Comparison of ENCODE assay signal across 33 mouse cellular contexts in genomic region chr15:33890606-33891005, GRCm38 (mm10).
"Had no signal": no experiment of that assay in that cellular context is flagged by ENCODE, and none has a peak within 500 bp of the region (broad histone marks: within the 10 kb centered on the region; RNA-seq: fewer than 3 reads in every experiment).

No protein-coding gene starts in this region.

- H3K27ac ChIP-seq: heart, embryonic 13.5 days; heart, embryonic 15.5 days; hindbrain, embryonic 10.5 days; hindbrain, embryonic 12.5 days; hindbrain, embryonic 13.5 days; hindbrain, embryonic 14.5 days; hindbrain, embryonic 15.5 days; hindbrain, postnatal 0 days; intestine, embryonic 15.5 days; kidney, embryonic 15.5 days; kidney, postnatal 0 days; layer of hippocampus, adult 2 months; left cerebral cortex, adult 2 months had no signal

- H3K4me2 ChIP-seq: heart, embryonic 13.5 days; heart, embryonic 15.5 days; hindbrain, embryonic 12.5 days; hindbrain, embryonic 13.5 days; hindbrain, embryonic 14.5 days; hindbrain, embryonic 15.5 days; intestine, embryonic 15.5 days; kidney, embryonic 15.5 days had no signal

- H3K27me3 ChIP-seq: heart, embryonic 13.5 days; heart, embryonic 15.5 days; hindbrain, embryonic 12.5 days; hindbrain, embryonic 13.5 days; hindbrain, embryonic 15.5 days; intestine, embryonic 15.5 days; kidney, embryonic 15.5 days had no signal

- ATAC-seq: hindbrain, embryonic 16.5 days; hindbrain, postnatal 0 days; inflammation-experienced regulatory T-cells, adult 6 months; intestine, embryonic 15.5 days; intestine, embryonic 16.5 days; intestine, postnatal 0 days had no signal

- H3K36me3 ChIP-seq: heart, embryonic 13.5 days; heart, embryonic 15.5 days; hindbrain, embryonic 10.5 days; hindbrain, embryonic 12.5 days; hindbrain, embryonic 13.5 days; hindbrain, embryonic 15.5 days; intestine, embryonic 15.5 days; kidney, embryonic 15.5 days had no signal

- H3K9me3 ChIP-seq: heart, embryonic 13.5 days; heart, embryonic 15.5 days; hindbrain, embryonic 10.5 days; hindbrain, embryonic 12.5 days; hindbrain, embryonic 13.5 days; hindbrain, embryonic 15.5 days; intestine, embryonic 15.5 days; kidney, embryonic 15.5 days had no signal

- H3K9ac ChIP-seq: heart, embryonic 13.5 days; heart, embryonic 15.5 days; hindbrain, embryonic 12.5 days; hindbrain, embryonic 13.5 days; hindbrain, embryonic 14.5 days; hindbrain, embryonic 15.5 days; intestine, embryonic 15.5 days; kidney, embryonic 15.5 days had no signal

- DNase-seq: heart, postnatal 10 days; heart, postnatal 14 days; heart, postnatal 36 days; heart, postnatal 4 days; kidney, adult 11 months; kidney, adult 18-20 months; kidney, adult 2 months; kidney, adult 8-10 months; kidney, adult 9 months; kidney, postnatal 10 days; kidney, postnatal 14 days; kidney, postnatal 25 days; kidney, postnatal 36 days; kidney, postnatal 4 days; layer of hippocampus, adult 9-11 months; layer of hippocampus, postnatal 36 days had no signal

- H3K4me1 ChIP-seq: heart, embryonic 13.5 days; heart, embryonic 15.5 days; hindbrain, embryonic 10.5 days; hindbrain, embryonic 12.5 days; hindbrain, embryonic 13.5 days; hindbrain, embryonic 15.5 days; intestine, embryonic 15.5 days; kidney, embryonic 15.5 days had no signal

- H3K4me3 ChIP-seq: heart, embryonic 13.5 days; heart, embryonic 15.5 days; hindbrain, embryonic 10.5 days; hindbrain, embryonic 12.5 days; hindbrain, embryonic 13.5 days; hindbrain, embryonic 15.5 days; intestine, embryonic 15.5 days; kidney, embryonic 15.5 days; layer of hippocampus, adult 2 months; left cerebral cortex, adult 2 months had no signal
